Mouse (Mus musculus) frontal cortex, postnatal 36 days (tissue): Measurements from ENCODE around the gene Gse1.

Source experiments
- DNase-seq, 2 experiments: peaks; one replicate each; pipeline ENCODE4 v3.0.0; 2022; ENCODE audit warnings: low spot score in 2 of 2

Gene Gse1

GRCm38 (mm10) chr8:120421638-120422037, 193.4 kb downstream of the Gse1 start:
- no peak for DNase-seq

GRCm38 (mm10) chr8:120422236-120422635, 194.0 kb downstream of the Gse1 start:
- no peak for DNase-seq

- DNase-seq: no peak
Observed at GRCm38 (mm10) chr8:120423576-120423975, 195.3 kb downstream of the Gse1 start.

GRCm38 (mm10) chr8:120424829-120425198, 196.6 kb downstream of the Gse1 start:
- DNase-seq: no peak

DNA sequence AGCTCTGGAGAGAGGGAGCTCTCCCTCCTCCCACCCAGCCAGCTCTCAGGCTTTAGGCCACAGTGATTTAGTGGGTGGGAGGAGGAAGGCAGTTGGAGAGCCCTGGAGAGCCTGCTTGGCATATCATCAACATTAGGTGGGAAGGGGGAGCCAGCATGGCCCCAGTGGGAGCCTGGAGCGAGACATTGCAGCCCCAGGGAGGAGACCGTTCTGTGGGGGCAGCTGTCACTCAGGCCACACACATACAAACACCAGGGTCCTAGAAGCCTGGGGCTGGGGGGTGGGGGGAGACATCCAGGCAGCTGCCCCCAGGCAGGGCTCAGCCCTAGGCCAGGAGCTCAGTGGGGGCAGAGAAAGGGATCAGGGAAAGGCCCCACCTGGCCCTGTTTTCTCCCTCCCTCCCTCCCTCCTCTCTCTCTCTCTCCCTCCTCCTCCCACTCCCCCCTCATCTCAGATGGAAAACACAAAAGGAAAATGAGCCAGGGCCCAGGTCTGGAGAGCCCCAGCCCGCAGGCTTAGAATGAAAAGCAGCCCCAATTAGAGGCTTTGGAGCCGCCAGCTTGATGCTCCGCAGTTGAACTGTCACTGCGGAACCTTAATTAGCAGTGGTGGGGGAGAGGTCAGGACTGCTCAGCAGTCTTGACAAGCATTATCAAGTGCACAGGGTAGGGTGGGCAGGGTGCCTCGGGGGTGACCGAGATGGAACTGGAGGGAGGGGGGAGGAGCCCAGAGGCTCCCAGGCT, 197.1 kb downstream of the Gse1 start:
- DNase-seq: no peak

DNA sequence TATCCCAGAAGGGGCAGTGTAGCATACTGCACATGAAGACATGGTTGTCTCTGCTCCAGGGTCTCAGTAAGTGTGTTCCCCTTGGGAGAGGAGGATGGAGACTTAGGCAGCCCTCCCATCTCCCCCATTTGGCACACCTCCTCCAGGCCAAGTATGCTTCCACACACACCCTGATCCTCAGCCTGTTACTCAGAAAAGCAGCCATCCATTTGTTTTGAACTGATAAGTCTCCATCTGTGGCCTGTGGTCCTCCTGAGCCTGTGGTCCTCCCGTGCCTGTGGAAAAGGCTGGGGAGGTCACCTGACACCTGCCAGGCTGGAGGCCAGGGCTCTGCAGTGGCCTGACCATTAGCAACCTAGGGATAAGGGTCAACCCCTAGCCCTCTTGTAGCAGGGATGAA, 197.8 kb downstream of the Gse1 start:
- no peak for DNase-seq

DNA sequence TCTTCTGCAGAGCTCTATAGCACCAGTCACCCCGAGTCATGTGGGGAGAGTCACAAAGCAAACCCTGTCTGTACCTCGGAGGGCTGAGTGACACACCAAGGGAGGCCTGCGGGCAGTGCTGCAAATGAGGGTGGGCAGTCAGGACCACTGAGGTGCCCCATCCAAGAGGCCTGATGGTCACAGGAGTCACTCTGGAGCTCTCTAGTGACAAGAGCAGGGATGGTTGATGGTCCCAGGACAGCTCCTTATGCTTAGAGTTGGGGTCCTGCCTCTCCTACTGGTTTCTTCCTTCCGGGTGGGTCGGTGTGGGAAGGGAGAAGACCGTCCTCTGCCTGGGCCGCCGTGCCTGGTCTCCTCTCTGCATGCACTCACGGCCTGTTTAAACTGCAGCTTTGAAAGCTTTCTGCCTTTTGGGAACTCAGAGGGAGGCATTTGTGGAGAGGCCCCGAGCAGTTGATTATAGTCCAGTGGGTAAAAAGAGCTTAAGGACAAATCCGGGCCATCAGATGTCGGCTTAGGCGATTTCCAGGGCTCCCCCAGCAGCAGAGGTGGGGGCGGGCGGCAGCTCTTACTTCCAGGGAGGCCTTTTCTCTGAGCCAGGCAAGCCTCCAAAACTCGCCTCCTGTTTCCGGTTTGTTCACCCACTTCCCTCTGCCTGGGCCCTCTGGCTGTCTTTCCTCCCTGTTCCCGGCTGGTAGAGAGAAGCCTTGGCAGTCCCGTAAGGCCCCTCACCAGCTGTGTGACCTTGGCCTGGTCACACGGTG, 198.5 kb downstream of the Gse1 start:
- peak; percentile 83 to 86 for DNase-seq

DNA sequence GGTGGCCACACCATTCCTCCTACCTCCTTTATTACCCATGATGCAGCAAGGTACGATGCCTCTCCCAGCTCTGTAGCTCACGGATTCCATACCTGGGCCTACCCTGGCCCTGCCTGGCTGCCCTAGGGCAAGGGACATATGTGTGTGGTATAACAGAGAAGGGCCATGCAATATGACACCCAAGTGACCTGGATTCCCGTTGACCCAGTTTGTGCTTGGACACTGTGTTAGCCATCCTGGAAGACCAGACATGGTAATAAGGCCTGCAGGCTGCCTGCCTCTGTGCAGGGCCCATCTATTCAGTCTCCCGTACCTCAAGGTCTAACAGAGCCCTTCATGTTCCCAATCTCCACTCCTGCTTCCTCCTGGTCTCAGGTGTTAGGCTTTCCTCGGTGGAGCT, 200.2 kb downstream of the Gse1 start:
- no peak for DNase-seq

- DNase-seq: no peak
Observed at GRCm38 (mm10) chr8:120429116-120429515, 200.9 kb downstream of the Gse1 start.

GRCm38 (mm10) chr8:120431042-120431441, 202.8 kb downstream of the Gse1 start:
- no peak for DNase-seq

DNA sequence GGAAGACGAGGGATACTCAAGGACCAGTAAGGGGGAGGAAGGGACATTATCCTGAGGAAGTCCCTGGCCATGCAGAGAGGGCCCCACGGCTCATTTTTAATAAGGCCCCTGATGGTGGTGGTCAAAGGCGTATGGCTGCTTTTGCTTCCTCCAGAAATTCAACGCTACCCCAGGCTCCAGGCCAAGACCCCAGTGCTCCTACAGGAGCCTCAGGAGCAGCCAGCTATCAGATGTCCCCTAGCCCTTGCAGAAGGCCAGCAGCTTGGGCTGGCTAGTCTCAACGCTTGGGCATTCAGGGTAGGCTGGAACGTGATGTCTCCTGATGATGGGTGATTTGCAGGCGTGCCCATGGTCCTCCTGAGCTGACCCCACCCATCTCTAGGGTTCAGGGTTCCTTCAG, 204.2 kb downstream of the Gse1 start:
- no peak for DNase-seq

- no peak for DNase-seq
Observed at GRCm38 (mm10) chr8:120433143-120433542, 204.9 kb downstream of the Gse1 start.

- DNase-seq: no peak
Observed at GRCm38 (mm10) chr8:120433734-120434133, 205.5 kb downstream of the Gse1 start.

DNA sequence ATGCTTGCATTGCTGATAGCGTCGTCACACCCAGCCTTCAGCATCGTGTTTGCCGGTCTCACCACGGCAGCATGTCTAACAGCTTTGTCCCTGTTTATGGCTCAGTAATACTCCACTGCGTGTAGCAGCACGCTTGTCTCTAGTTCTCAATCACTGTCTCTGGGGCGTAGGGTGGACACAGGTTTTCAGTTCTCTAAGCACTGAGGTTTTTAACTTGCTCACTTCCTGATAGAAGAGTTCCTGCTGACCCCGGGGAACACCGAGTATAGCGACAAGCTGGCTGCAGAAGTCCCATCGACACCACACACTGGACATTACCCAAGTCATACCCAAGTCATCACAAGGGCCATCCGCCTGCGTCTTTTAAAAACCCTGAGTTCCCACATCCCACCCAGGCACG, 207.5 kb downstream of the Gse1 start:
- no peak for DNase-seq

- DNase-seq: no peak
Observed at GRCm38 (mm10) chr8:120436491-120437030, 208.3 kb downstream of the Gse1 start.

DNA sequence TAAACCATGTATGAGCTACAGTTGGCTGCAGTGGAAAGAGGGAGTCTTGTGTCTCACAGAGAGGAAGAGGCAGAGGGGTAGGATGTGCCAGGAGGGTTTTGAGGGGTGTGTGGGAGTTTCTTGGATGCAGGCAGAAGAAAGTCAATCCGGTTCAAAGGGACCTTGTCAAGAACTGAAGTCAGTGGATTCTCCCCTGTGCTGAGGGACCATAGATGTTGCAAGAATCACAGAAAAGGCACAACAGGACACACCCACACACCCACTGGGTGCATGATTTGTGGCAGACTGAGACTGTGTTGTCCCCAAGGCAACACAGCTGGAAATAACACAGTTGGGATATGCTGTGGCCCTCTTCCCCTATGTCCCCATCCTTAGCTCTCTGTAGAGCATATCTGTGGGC, 209.0 kb downstream of the Gse1 start:
- DNase-seq: peak in 1 of 2 experiments; percentile 64

GRCm38 (mm10) chr8:120437666-120438395, 209.6 kb downstream of the Gse1 start:
- DNase-seq: peak; percentile 22 to 73

DNA sequence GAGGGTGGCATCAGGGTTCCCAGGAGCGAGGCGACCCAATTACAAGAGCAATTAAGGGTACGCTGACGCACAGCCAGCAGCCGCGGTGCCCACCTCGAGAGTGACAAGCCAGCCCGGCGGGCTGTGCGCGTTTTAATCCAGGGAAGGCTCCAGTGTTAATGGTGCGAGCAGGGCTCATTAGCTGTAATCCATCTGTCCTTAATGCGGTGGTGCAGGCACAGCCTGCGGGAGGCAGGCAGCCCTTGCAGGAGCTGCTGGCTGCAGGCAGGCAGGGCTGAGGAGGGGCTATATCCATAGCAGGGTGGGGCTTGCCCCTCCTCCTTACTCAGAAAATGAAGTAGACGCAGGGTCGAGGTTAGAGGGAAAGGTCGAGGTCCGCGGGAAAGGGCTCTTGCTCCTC, 211.1 kb downstream of the Gse1 start:
- peak in 1 of 2 experiments; percentile 33 for DNase-seq

- DNase-seq: peak; percentile 54 to 63
Observed at GRCm38 (mm10) chr8:120440739-120441138, 212.5 kb downstream of the Gse1 start.

DNA sequence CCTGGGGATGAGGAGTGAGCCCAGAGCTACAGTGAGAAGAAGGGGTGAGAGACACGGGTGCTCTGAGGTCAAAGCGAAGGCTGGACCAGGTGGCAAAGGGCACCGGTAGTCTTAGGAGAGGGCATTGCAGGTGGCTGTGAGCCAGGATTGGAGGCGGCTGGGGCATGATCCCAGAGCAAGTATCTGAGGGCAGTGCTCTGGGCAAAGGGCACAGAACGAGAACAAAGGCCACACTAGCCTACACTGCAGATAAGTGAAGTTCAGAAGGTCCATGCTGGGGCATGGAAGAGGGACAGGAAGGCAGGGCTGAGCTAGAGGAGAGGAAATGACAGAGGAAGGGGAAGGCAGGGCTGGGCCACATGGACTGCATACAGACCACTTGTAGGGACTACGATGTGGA, 213.4 kb downstream of the Gse1 start:
- no peak for DNase-seq

GRCm38 (mm10) chr8:120442306-120443003, 214.2 kb downstream of the Gse1 start:
- DNase-seq: no peak

GRCm38 (mm10) chr8:120445249-120445648, 217.0 kb downstream of the Gse1 start:
- DNase-seq: no peak
